Mouse (Mus musculus): ENCODE results near the gene Mcrs1. TPM values are rescaled to one million over a fixed set of nuclear protein-coding genes. Genes with fewer than 3 reads are reported as not detected.

Mcrs1 gene
- polyA plus RNA-seq, 1 experiment from 2014 or later: 113 TPM

GRCm38 (mm10) chr15:99224208-99224911 is 27.4 kb downstream of the Mcrs1 start, which contains the start of gene Kcnh3:
TSS of gene Kcnh3 (plus strand) at chr15:99224861.
- Histone ChIP-seq H3K36me3 (ENCODE audit: control insufficient read depth, insufficient read depth, low read length) (no peaks in the 10 kb centered on the region), H3K4me1 (ENCODE audit: control insufficient read depth, insufficient read depth, low read length) (peaks cover 17% of the 10 kb centered on the region), H3K27me3 (ENCODE audit: control insufficient read depth, insufficient read depth, low read length) (peaks cover 75% of the 10 kb centered on the region), H3K27ac (ENCODE audit: low read length) (no peak within 1 kb of the TSS), H3K4me2 (ENCODE audit: low read depth, low read length) (peak within 1 kb of the TSS; percentile 65), H3K9ac (ENCODE audit: low read length) (peak within 1 kb of the TSS; percentile 59), H3K9me3 (replicated peaks; ENCODE audit: control insufficient read depth, low read length) (no peaks in the 10 kb centered on the region), H3K4me3 (replicated peaks; ENCODE audit: low read length) (peak within 1 kb of the TSS; percentile 44)
- WGBS: under 1% methylated on average over 64 of the region's 66 CpGs
- ATAC-seq (ENCODE audit: insufficient read depth, low FRiP score): peak; percentile 59; the same call in 1 of the 2 replicates

DNA sequence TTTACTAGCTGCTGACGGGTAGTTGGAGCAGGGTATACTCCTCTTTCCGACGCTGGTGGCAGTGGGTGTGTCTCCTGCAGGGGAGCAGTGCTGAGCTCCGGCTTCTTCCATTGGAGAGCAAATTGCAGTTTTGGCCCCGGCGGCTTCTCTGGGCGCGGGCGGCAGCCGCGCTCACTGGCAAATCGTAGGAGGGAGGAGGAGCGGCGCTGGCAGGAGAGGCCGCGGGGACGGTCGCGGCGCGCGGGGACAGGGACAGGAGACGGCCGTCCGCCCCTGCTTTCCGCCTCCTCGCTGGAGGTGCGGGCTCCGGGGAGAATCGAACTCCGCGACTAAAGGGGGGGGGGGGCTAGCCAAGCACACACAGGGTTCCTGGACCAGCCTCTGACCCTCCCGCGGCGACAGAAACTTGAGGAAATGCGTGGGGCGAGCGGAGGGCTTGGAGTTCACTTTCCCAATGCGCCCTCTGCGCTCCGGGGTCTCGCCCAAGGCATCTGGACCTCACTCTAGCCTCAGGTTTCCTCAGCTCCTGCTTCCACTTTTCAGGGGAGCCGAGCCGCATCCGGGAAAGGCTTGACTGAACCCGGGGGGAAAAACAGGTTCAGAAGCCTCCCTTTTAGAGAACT is 28.1 kb downstream of the Mcrs1 start:
- no peak for ATAC-seq (ENCODE audit: insufficient read depth, low FRiP score)
- Histone ChIP-seq H3K9ac (ENCODE audit: low read length) (peak overlapping the region; percentile 59), H3K9me3 (replicated peaks; ENCODE audit: control insufficient read depth, low read length) (no peaks in the 10 kb centered on the region), H3K36me3 (ENCODE audit: control insufficient read depth, insufficient read depth, low read length) (no peaks in the 10 kb centered on the region), H3K4me2 (ENCODE audit: low read depth, low read length) (peak overlapping the region; percentile 65), H3K27ac (ENCODE audit: low read length) (no peak overlapping the region), H3K4me1 (ENCODE audit: control insufficient read depth, insufficient read depth, low read length) (peaks cover 17% of the 10 kb centered on the region), H3K4me3 (replicated peaks; ENCODE audit: low read length) (peak overlapping the region; percentile 44), H3K27me3 (ENCODE audit: control insufficient read depth, insufficient read depth, low read length) (peaks cover 73% of the 10 kb centered on the region)
- under 1% methylated on average over 45 of the region's 46 CpGs for WGBS

DNA sequence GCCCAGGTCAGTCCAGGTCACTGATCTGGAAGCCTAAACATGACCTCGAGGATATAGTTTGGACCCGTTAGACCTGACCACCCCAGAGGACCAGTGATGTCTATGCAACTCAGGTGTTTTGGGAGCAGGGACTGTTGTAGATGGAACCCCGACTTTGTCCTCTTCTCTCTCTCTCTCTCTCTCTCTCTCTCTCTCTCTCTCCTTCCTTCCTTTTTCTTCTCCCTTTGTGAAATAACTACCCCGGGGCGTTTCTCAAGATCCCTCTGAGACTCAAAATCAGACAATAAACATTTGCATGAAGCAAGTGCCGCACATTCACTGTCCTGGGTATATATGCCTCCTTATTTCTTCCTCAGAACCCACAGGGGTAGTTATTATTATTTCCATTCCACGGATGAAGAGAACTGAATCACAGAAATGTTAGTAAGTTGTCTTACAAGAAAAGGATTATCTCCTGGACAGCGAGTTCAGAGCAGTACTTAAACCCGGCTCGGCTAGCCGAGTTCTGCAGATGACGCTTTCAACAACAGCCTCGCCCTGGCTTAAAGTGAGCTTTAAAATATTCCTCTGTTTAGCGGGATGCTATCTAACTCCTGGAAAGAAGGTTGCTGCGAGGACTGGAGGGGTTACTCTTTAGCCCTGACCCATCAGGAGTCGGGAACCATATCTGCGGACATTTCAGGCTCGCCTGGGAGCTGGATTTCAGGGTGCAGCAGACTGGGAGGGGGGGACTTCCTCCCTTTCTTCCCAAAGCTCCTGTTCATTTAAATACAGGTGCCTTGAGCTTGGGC is 28.8 kb downstream of the Mcrs1 start:
- H3K4me3 ChIP-seq (replicated peaks; ENCODE audit: low read length): peak overlapping the region; percentile 44
- peaks cover 68% of the 10 kb centered on the region for H3K27me3 ChIP-seq (ENCODE audit: control insufficient read depth, insufficient read depth, low read length)
- H3K27ac ChIP-seq (ENCODE audit: low read length): no peak overlapping the region
- H3K4me1 ChIP-seq (ENCODE audit: control insufficient read depth, insufficient read depth, low read length): peaks cover 17% of the 10 kb centered on the region
- H3K9me3 ChIP-seq (replicated peaks; ENCODE audit: control insufficient read depth, low read length): no peaks in the 10 kb centered on the region
- no peaks in the 10 kb centered on the region for H3K36me3 ChIP-seq (ENCODE audit: control insufficient read depth, insufficient read depth, low read length)
- ATAC-seq (ENCODE audit: insufficient read depth, low FRiP score): no peak
- WGBS: 6% methylated on average over 18 of the region's 18 CpGs
- H3K4me2 ChIP-seq (ENCODE audit: low read depth, low read length): peak overlapping the region; percentile 65
- H3K9ac ChIP-seq (ENCODE audit: low read length): no peak overlapping the region

GRCm38 (mm10) chr15:99221315-99221952 is 30.3 kb downstream of the Mcrs1 start:
- no peak for ATAC-seq (ENCODE audit: insufficient read depth, low FRiP score)

DNA sequence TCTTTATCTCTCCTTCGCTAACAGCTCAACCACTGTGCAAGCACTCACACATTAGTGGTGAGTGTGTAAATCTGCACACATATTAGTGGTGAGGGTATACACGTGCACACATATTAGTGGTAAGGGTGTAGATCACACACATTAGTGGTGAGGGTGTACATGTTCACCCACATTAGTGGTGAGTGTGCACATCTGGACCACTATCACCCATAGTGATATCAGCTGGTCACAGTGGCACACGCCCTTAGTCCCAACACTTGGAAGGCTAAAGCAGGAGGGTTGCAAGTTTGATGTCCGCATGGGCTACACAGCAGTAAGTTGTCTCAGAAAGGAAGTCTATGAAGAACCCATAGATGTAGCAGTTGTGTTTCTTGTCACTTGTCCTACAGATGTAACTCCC is 34.1 kb downstream of the Mcrs1 start:
- H3K9ac ChIP-seq (ENCODE audit: low read length): no peak overlapping the region
- no peaks in the 10 kb centered on the region; the same call in 1 of the 2 replicates for H3K9me3 ChIP-seq (replicated peaks; ENCODE audit: control insufficient read depth, low read length)
- no peaks in the 10 kb centered on the region for H3K4me1 ChIP-seq (ENCODE audit: control insufficient read depth, insufficient read depth, low read length)
- no peak overlapping the region for H3K4me2 ChIP-seq (ENCODE audit: low read depth, low read length)
- 87% methylated on average over 4 of the region's 4 CpGs for WGBS
- H3K27ac ChIP-seq (ENCODE audit: low read length): no peak overlapping the region
- no peak overlapping the region for H3K4me3 ChIP-seq (replicated peaks; ENCODE audit: low read length)
- H3K36me3 ChIP-seq (ENCODE audit: control insufficient read depth, insufficient read depth, low read length): peaks cover 10% of the 10 kb centered on the region; the same call in 1 of the 2 replicates
- ATAC-seq (ENCODE audit: insufficient read depth, low FRiP score): no peak
- H3K27me3 ChIP-seq (ENCODE audit: control insufficient read depth, insufficient read depth, low read length): peaks cover 26% of the 10 kb centered on the region

More at GRCm38 (mm10) chr15:99221315-99221952, 30.3 kb downstream of the Mcrs1 start:
- no peak overlapping the region for H3K9ac ChIP-seq (ENCODE audit: low read length)
- H3K27ac ChIP-seq (ENCODE audit: low read length): no peak overlapping the region
- H3K36me3 ChIP-seq (ENCODE audit: control insufficient read depth, insufficient read depth, low read length): no peaks in the 10 kb centered on the region
- H3K4me3 ChIP-seq (replicated peaks; ENCODE audit: low read length): no peak overlapping the region
- peaks cover 17% of the 10 kb centered on the region for H3K4me1 ChIP-seq (ENCODE audit: control insufficient read depth, insufficient read depth, low read length)
- H3K4me2 ChIP-seq (ENCODE audit: low read depth, low read length): no peak overlapping the region
- 13% methylated on average over 8 of the region's 8 CpGs for WGBS
- H3K27me3 ChIP-seq (ENCODE audit: control insufficient read depth, insufficient read depth, low read length): peaks cover 57% of the 10 kb centered on the region
- no peaks in the 10 kb centered on the region for H3K9me3 ChIP-seq (replicated peaks; ENCODE audit: control insufficient read depth, low read length)

DNA sequence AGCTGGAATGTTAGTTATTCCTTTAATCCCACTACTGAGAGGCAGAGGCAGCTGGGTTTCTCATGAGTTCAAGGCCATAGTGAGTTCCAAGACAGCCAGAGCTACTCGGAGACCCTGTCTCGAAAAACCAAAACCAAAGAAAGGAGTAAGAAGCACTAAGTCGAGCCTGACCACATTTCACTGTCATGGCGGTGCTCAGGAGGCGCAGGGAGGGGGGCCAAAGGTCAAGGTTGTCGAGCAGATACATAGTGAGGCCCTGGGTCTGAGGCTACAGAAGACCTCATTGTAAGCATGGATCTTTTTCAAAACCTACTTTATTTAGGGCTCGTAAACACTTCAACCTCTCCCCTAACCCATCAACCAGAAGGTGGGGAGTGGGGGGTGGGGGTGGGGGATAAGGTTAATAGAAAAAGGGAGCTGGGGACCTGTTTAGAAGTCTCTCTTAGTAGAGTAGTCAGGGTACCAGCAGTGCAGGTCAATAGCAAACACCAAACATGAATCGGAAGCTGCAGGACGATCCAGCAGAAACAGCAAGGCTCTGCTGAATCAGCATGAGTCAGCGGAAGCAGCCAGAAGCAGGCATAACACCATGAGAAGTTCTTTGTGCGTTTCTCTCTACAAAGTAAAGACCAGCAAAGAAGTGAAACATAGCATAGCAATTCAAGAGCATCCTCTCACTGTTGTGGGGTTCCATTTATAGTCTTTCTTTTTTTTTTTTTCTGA is 35.9 kb downstream of the Mcrs1 start:
- no peak overlapping the region for H3K4me3 ChIP-seq (replicated peaks; ENCODE audit: low read length)
- H3K27me3 ChIP-seq (ENCODE audit: control insufficient read depth, insufficient read depth, low read length): peaks cover 8% of the 10 kb centered on the region
- no peak overlapping the region for H3K4me2 ChIP-seq (ENCODE audit: low read depth, low read length)
- H3K9me3 ChIP-seq (replicated peaks; ENCODE audit: control insufficient read depth, low read length): no peaks in the 10 kb centered on the region; the same call in 1 of the 2 replicates
- H3K36me3 ChIP-seq (ENCODE audit: control insufficient read depth, insufficient read depth, low read length): peaks cover 12% of the 10 kb centered on the region
- WGBS: 84% methylated on average over 11 of the region's 11 CpGs
- no peak overlapping the region for H3K27ac ChIP-seq (ENCODE audit: low read length)
- no peak overlapping the region for H3K9ac ChIP-seq (ENCODE audit: low read length)
- H3K4me1 ChIP-seq (ENCODE audit: control insufficient read depth, insufficient read depth, low read length): no peaks in the 10 kb centered on the region
- ATAC-seq (ENCODE audit: insufficient read depth, low FRiP score): no peak

DNA sequence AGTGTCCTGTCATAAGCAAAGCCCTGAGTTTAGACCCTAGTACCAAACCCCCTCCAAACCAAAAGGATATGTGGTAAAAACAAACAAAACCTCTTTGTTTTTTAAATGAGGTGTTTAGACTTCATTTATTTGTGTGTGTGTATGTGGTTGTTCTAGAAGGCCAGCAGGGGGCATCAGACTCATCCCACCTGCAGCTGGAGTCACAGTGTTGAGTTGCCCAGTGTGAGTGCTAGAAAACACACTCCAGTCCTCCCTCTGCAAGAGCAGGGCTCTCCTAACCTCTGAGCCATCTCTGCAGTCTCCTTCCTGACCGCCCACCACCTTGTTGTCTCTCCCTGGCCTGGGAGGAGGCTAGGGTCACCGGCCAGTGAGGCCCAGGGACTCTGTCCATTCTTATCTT is 36.8 kb downstream of the Mcrs1 start:
- H3K27me3 ChIP-seq (ENCODE audit: control insufficient read depth, insufficient read depth, low read length): no peaks in the 10 kb centered on the region
- no peak overlapping the region for H3K9ac ChIP-seq (ENCODE audit: low read length)
- no peak for ATAC-seq (ENCODE audit: insufficient read depth, low FRiP score)
- H3K4me1 ChIP-seq (ENCODE audit: control insufficient read depth, insufficient read depth, low read length): no peaks in the 10 kb centered on the region
- H3K4me3 ChIP-seq (replicated peaks; ENCODE audit: low read length): no peak overlapping the region
- 85% methylated on average over 2 of the region's 2 CpGs for WGBS
- no peak overlapping the region for H3K4me2 ChIP-seq (ENCODE audit: low read depth, low read length)
- peaks cover 13% of the 10 kb centered on the region for H3K36me3 ChIP-seq (ENCODE audit: control insufficient read depth, insufficient read depth, low read length)
- no peak overlapping the region for H3K27ac ChIP-seq (ENCODE audit: low read length)
- H3K9me3 ChIP-seq (replicated peaks; ENCODE audit: control insufficient read depth, low read length): no peaks in the 10 kb centered on the region; the same call in 1 of the 2 replicates

DNA sequence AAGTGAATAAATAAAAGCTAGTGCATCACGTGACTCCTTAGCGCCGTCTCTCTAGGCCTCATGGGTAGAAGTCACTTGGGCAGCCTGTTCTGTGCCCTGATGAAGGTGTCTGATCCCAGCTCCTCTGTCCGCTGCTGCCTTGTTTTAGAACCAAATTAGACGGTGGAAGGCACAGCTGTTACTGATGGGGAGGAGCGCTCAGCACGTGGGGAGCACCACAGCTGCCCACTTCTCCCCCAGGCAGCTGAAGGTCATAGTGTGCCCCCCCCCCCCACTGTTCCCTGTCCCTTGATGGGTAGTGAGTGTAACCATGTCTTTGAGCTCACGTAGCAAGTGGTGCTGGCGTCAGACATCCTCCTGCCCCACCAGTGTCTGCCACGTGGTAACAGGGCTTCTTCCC is 38.6 kb downstream of the Mcrs1 start:
- no peaks in the 10 kb centered on the region for H3K4me1 ChIP-seq (ENCODE audit: control insufficient read depth, insufficient read depth, low read length)
- H3K9ac ChIP-seq (ENCODE audit: low read length): no peak overlapping the region
- H3K9me3 ChIP-seq (replicated peaks; ENCODE audit: control insufficient read depth, low read length): no peaks in the 10 kb centered on the region; the same call in 1 of the 2 replicates
- H3K36me3 ChIP-seq (ENCODE audit: control insufficient read depth, insufficient read depth, low read length): peaks cover 24% of the 10 kb centered on the region
- no peak for ATAC-seq (ENCODE audit: insufficient read depth, low FRiP score)
- WGBS: 82% methylated on average over 10 of the region's 10 CpGs
- H3K4me2 ChIP-seq (ENCODE audit: low read depth, low read length): no peak overlapping the region
- no peaks in the 10 kb centered on the region for H3K27me3 ChIP-seq (ENCODE audit: control insufficient read depth, insufficient read depth, low read length)
- H3K4me3 ChIP-seq (replicated peaks; ENCODE audit: low read length): no peak overlapping the region
- H3K27ac ChIP-seq (ENCODE audit: low read length): no peak overlapping the region
